Mouse (Mus musculus) WW6 (cell line): ENCODE measurements around the gene Irf9.

Experiments
- DNase-seq: peaks from one replicate; pipeline ENCODE4 v3.0.0-alpha.2; 2013; ENCODE audit warnings: low read depth, low spot score

Gene Irf9

GRCm38 (mm10) chr14:55603271-55603632 is at the start of gene Irf9:
Gene Irf9, plus strand, starts transcription at chr14:55603571.
- DNase-seq = no peak

- DNase-seq = no peak
Observed at GRCm38 (mm10) chr14:55554635-55555034, 48.7 kb upstream of the Irf9 start.

GRCm38 (mm10) chr14:55555788-55556187 is 47.6 kb upstream of the Irf9 start:
- DNase-seq = no peak

- DNase-seq = no peak
Observed at GRCm38 (mm10) chr14:55557003-55557402, 46.4 kb upstream of the Irf9 start.

GRCm38 (mm10) chr14:55557587-55557986 is 45.8 kb upstream of the Irf9 start:
- DNase-seq = no peak

GRCm38 (mm10) chr14:55558740-55559448 is 44.5 kb upstream of the Irf9 start:
- no peak for DNase-seq

GRCm38 (mm10) chr14:55559799-55560201 is 43.6 kb upstream of the Irf9 start, which contains the start of gene Dcaf11:
Gene Dcaf11, plus strand, starts transcription at chr14:55560006.
- DNase-seq = peak; percentile 94

- peak; percentile 98 for DNase-seq
Observed at GRCm38 (mm10) chr14:55560202-55561073, 42.9 kb upstream of the Irf9 start, which contains the start of gene A730061H03Rik. Gene A730061H03Rik, minus strand, starts transcription at chr14:55560406.

- DNase-seq = no peak
Observed at GRCm38 (mm10) chr14:55561860-55562259, 41.5 kb upstream of the Irf9 start.

- no peak for DNase-seq
Observed at GRCm38 (mm10) chr14:55563249-55563648, 40.1 kb upstream of the Irf9 start.

- DNase-seq = no peak
Observed at GRCm38 (mm10) chr14:55565748-55566147, 37.6 kb upstream of the Irf9 start.

- no peak for DNase-seq
Observed at GRCm38 (mm10) chr14:55567496-55567895, 35.9 kb upstream of the Irf9 start.

- no peak for DNase-seq
Observed at GRCm38 (mm10) chr14:55570588-55570987, 32.8 kb upstream of the Irf9 start.

- DNase-seq = no peak
Observed at GRCm38 (mm10) chr14:55571760-55572159, 31.6 kb upstream of the Irf9 start.

GRCm38 (mm10) chr14:55575302-55575701 is 28.1 kb upstream of the Irf9 start, which contains the start of gene Fitm1:
Gene Fitm1, plus strand, starts transcription at chr14:55575617.
- DNase-seq = no peak

GRCm38 (mm10) chr14:55575711-55576110 is 27.7 kb upstream of the Irf9 start:
- no peak for DNase-seq

- DNase-seq = no peak
Observed at GRCm38 (mm10) chr14:55576376-55576775, 27.0 kb upstream of the Irf9 start.

GRCm38 (mm10) chr14:55577871-55578667 is 25.3 kb upstream of the Irf9 start, which contains the start of gene Psme1:
Gene Psme1, plus strand, starts transcription at chr14:55578123.
- DNase-seq = no peak

GRCm38 (mm10) chr14:55578668-55579269 is 24.6 kb upstream of the Irf9 start:
- no peak for DNase-seq

- DNase-seq = no peak
Observed at GRCm38 (mm10) chr14:55579511-55580496, 23.6 kb upstream of the Irf9 start.
